Mouse (Mus musculus) lung, embryonic 16.5 days (tissue): ENCODE data around the gene Gm3317. TPM values are rescaled to one million over a fixed set of nuclear protein-coding genes. Genes with fewer than 3 reads are reported as not detected.
"Not testable (repeated sequence)": the region's sequence is repeated elsewhere in the genome, so short reads cannot be mapped to it uniquely, and the experiment has no call there.

Source experiments
- ATAC-seq: fragments of 200-750 bp; cut with Nextera tagmentation; 2 replicates; pipeline ENCODE4 v1.8.0; 2017; ENCODE audit warnings: low read depth, mild to moderate bottlenecking, moderate library complexity
- H3K27ac ChIP-seq: fragments of 300-500 bp; sonication (generic); 2 replicates; pipeline ENCODE4 v1.5.1; 2014; ENCODE audit warnings: mild to moderate bottlenecking, control low read depth, low read length
- H3K27me3 ChIP-seq: fragments of 300-500 bp; sonication (generic); 2 replicates; pipeline ENCODE4 v1.6.1; 2014; ENCODE audit warnings: low read depth, low read length, mixed read lengths; ENCODE audit not compliant: control insufficient read depth, insufficient read depth
- H3K36me3 ChIP-seq: fragments of 300-500 bp; sonication (generic); 2 replicates; pipeline ENCODE4 v1.6.1; 2014; ENCODE audit warnings: low read length; ENCODE audit not compliant: control insufficient read depth, insufficient read depth
- H3K4me1 ChIP-seq: fragments of 300-500 bp; sonication (generic); replicated peaks from 2 replicates; pipeline ENCODE4 v1.6.1; 2014; ENCODE audit warnings: low read length, mixed read lengths; ENCODE audit not compliant: control insufficient read depth, insufficient read depth
- H3K4me2 ChIP-seq: fragments of 300-500 bp; sonication (generic); 2 replicates; pipeline ENCODE4 v1.6.1; 2014; ENCODE audit warnings: low read depth, low read length, control low read depth
- H3K4me3 ChIP-seq: fragments of 300-500 bp; sonication (generic); 2 replicates; pipeline ENCODE4 v1.5.1; 2014; ENCODE audit warnings: mild to moderate bottlenecking, low read length, control low read depth
- H3K9ac ChIP-seq: fragments of 300-500 bp; sonication (generic); 2 replicates; pipeline ENCODE4 v1.6.1; 2014; ENCODE audit warnings: low read length, control low read depth
- H3K9me3 ChIP-seq: fragments of 300-500 bp; sonication (generic); 2 replicates; pipeline ENCODE4 v1.6.1; 2016; ENCODE audit warnings: low read length; ENCODE audit not compliant: control insufficient read depth
- WGBS: fragments of 180-500 bp; shearing (Covaris S2); extraction: QIAGEN DNeasy Blood & Tissue Kit; methylation state at CpG from one replicate; pipeline ENCODE4 v1.1.7; 2014; 5-methylcytosine and 5-hydroxymethylcytosine counted together
- polyA plus RNA-seq: library from polyadenylated mRNA; unstranded; fragments of >200 nt; fragmentation: Nextera tagmentation; extraction: Ambion mirVana; gene quantifications from 2 replicates; pipeline ENCODE4 v1.2.1, GENCODE M21; 2015

The Gm3317 gene
- not detected in 2 replicates for polyA plus RNA-seq

- H3K9me3 ChIP-seq, H3K4me3 ChIP-seq, H3K4me2 ChIP-seq, H3K4me1 ChIP-seq, ATAC-seq, H3K27me3 ChIP-seq, H3K36me3 ChIP-seq, H3K27ac ChIP-seq, H3K9ac ChIP-seq: not testable (repeated sequence)
- WGBS, result no CpG with 5 or more reads among the region's 1 CpGs
These were observed at the start of gene Gm3317 for GRCm38 (mm10) chr14:5164235-5164634. TSS of gene Gm3317 (plus strand) at chr14:5164535.

DNA sequence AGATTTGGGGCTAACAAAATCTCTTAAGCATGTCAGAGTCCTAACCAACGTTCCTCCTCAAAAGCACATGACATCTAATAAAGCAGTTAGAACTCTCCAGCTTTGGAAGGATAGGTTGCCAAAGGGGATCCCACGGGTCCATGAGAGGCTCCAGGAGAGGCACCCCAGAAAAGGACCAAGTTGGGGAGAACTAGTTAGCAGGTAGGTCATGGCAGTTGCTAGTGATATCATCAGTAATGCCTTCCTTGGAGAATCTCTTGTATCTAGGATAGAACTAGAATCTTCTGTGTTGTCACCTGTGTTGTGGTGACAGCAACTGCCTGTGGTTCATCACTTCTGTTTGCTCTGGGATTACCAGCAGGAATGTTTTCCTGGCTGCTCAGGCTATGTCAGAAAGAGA, 33.1 kb upstream of the Gm3317 start, which contains the start of gene Gm8279:
TSS of gene Gm8279 (plus strand) at position 301 of the 400 bp plus-strand sequence.
- not testable (repeated sequence) for H3K36me3 ChIP-seq, H3K27me3 ChIP-seq, ATAC-seq, H3K4me1 ChIP-seq, H3K9ac ChIP-seq, H3K4me2 ChIP-seq, H3K27ac ChIP-seq, H3K9me3 ChIP-seq, H3K4me3 ChIP-seq
- WGBS, result 57% methylated on average over 1 of the region's 2 CpGs

DNA sequence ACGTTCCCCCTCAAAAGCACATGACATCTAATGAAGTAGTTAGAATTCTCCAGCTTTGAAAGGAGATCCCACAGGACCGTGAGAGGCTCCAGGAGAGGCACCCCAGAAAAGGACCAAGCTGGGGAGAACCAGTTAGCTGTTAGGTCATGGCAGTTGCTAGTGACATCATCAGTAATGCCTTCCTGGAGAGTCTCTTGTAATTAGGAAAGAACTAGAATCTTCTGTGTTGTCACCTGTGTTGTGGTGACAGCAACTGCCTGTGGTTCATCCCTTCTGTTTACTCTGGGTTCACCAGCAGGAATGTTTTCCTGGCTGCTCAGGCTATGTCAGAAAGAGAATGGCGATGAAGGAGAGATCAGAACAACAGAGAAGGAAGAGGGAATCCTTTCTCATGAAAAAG, 21.2 kb downstream of the Gm3317 start, which contains the start of gene Gm8271:
TSS of gene Gm8271 (plus strand) at position 301 of the 400 bp plus-strand sequence.
- ATAC-seq, H3K4me3 ChIP-seq, H3K27me3 ChIP-seq, H3K27ac ChIP-seq, H3K9ac ChIP-seq, H3K4me2 ChIP-seq, H3K36me3 ChIP-seq, H3K4me1 ChIP-seq, H3K9me3 ChIP-seq: not testable (repeated sequence)
- no CpG with 5 or more reads among the region's 3 CpGs for WGBS

Other genes starting within 250 kb of the Gm3317 start
- not detected in 2 replicates for gene Gm8297, start 180.6 kb upstream of the Gm3317 start, polyA plus RNA-seq
- gene Gm3298, start 148.6 kb upstream of the Gm3317 start, polyA plus RNA-seq, result 0.35 TPM in 1 of 2 replicates, not detected in the other
- not detected in 2 replicates for gene 4930555G01Rik, start 113.9 kb upstream of the Gm3317 start, polyA plus RNA-seq
- gene Gm8281, start 93.5 kb upstream of the Gm3317 start, polyA plus RNA-seq, result 0.99 and 1.3 TPM in 2 replicates
- gene Gm8279, start 33.0 kb upstream of the Gm3317 start, polyA plus RNA-seq, result not detected in 2 replicates
- not detected in 2 replicates for gene Gm8271, start 21.3 kb downstream of the Gm3317 start, polyA plus RNA-seq
- not detected in 2 replicates for gene Gm3526, start 96.0 kb downstream of the Gm3317 start, polyA plus RNA-seq
- gene Gm3542, start 170.4 kb downstream of the Gm3317 start, polyA plus RNA-seq, result not detected in 2 replicates
- not detected in 2 replicates for gene Gm3500, start 224.5 kb downstream of the Gm3317 start, polyA plus RNA-seq